8 mouse cellular contexts compared by ENCODE assay signal in the genomic region with DNA sequence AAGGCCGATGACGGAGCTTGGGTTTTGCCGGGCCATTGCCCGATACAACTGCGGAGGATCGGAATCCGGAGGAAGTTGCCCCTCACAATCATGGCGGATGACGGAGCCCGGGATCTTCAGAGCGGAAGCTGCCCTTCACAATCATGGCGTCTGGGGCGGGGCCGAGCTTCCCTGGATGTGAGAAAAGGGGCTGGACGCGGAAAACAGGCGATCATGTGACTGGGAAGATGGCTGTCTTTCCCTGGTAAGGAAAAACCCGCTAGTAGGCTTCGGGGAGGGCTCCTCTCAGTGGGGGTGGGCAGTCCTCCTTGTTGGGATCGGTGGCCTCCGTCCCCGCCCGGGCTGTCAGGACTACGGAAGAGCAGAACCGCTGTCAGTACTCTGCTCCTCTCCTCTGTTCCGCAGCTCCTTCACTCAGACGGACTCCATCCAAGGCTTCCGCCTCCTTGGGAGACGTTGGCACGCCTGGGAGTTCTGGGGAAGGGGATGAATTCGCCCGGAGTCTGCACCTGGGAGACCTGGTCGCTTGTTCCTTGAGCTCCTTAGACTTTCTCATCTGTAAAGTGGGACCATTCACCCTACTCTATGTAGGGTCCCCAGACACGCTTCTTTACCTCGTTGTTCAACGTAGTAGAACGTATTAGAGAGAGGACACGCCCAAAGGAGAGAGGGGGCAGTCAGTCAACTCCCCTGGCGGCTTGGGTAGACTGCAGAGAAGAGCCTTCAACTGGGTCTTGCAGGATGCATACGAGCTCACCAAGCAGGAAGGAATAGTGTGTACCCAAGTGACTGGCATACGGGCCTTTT. TPM values are rescaled to one million over a fixed set of nuclear protein-coding genes. Genes with fewer than 3 reads are reported as not detected.
A peak's percentile ranks its signal among the peaks of the same experiment; 100 is the strongest.
DNase-seq lines count a peak whose midpoint lies in the region; ATAC-seq and TF ChIP-seq lines count a peak whose summit lies in the region.

No protein-coding gene starts in this region.

- 3% methylated on average over 41 of the region's 41 CpGs for WGBS in forebrain, embryonic 16.5 days
- WGBS in lung, embryonic 14.5 days = 2% methylated on average over 41 of the region's 41 CpGs
- 2% methylated on average over 41 of the region's 41 CpGs for WGBS in olfactory bulb, adult 2 months
- WGBS in thymus, adult 2 months = 3% methylated on average over 41 of the region's 41 CpGs

- DNase-seq in G1E (ENCODE audit: low spot score) = peak; percentile 78
- peak; percentile 95 to 98 for DNase-seq in cerebellum, adult 18-20 months
- peak; percentile 94 to 96 for DNase-seq in heart, postnatal 36 days
- peak; percentile 96 to 97 for DNase-seq in layer of hippocampus, adult 2 months (ENCODE audit: low spot score in 2 of 2)
- peak; percentile 99 for DNase-seq in lung, embryonic 14.5 days
- DNase-seq in thymus, adult 2 months = peak; percentile 93

- peak; percentile 94 for ATAC-seq in G1E (ENCODE audit: extremely low read depth, insufficient number of reproducible peaks, low FRiP score, poor library complexity, severe bottlenecking)
- ATAC-seq in forebrain, embryonic 16.5 days = peak; percentile 97
- ATAC-seq in lung, embryonic 14.5 days (ENCODE audit: insufficient read depth) = peak; percentile 96

- H3K9me3 ChIP-seq in G1E (replicated peaks) = no peaks in the 10 kb centered on the region
- H3K9me3 ChIP-seq in forebrain, embryonic 16.5 days (ENCODE audit: control insufficient read depth, low read length) = no peaks in the 10 kb centered on the region
- H3K9me3 ChIP-seq in lung, embryonic 14.5 days (ENCODE audit: low read depth, low read length) = no peaks in the 10 kb centered on the region

- peak overlapping the region; percentile 83 for H3K4me3 ChIP-seq in G1E (ENCODE audit: low read depth, low read length)
- H3K4me3 ChIP-seq in forebrain, embryonic 16.5 days (replicated peaks; ENCODE audit: low read length) = peak overlapping the region; percentile 83
- H3K4me3 ChIP-seq in layer of hippocampus, adult 2 months = peak overlapping the region; percentile 86
- peak overlapping the region; percentile 72 for H3K4me3 ChIP-seq in lung, embryonic 14.5 days (ENCODE audit: low read depth, low read length)
- H3K4me3 ChIP-seq in olfactory bulb, adult 2 months (ENCODE audit: insufficient read depth, low read depth, low read length) = peak overlapping the region; percentile 75
- H3K4me3 ChIP-seq in thymus, adult 2 months (ENCODE audit: control insufficient read depth, insufficient read depth, low read length) = peak overlapping the region; percentile 96

- H3K27ac ChIP-seq in forebrain, embryonic 16.5 days (ENCODE audit: low read length) = peak overlapping the region; percentile 91
- peak overlapping the region; percentile 95 for H3K27ac ChIP-seq in layer of hippocampus, adult 2 months
- 0 out of 2 replicates have a peak overlapping the region, but pooled peaks have one; percentile 30 for H3K27ac ChIP-seq in lung, embryonic 14.5 days (ENCODE audit: low read depth)
- peak overlapping the region; percentile 96 for H3K27ac ChIP-seq in olfactory bulb, adult 2 months (ENCODE audit: insufficient read depth, low read depth, low read length)
- H3K27ac ChIP-seq in thymus, adult 2 months (ENCODE audit: control insufficient read depth, insufficient read depth, low read length) = peak overlapping the region; percentile 30

- peaks cover 43% of the 10 kb centered on the region for H3K36me3 ChIP-seq in G1E (replicated peaks)
- peaks cover 7% of the 10 kb centered on the region for H3K36me3 ChIP-seq in forebrain, embryonic 16.5 days (ENCODE audit: control insufficient read depth, insufficient read depth)
- peaks cover 17% of the 10 kb centered on the region; the same call in 1 of the 2 replicates for H3K36me3 ChIP-seq in lung, embryonic 14.5 days (ENCODE audit: insufficient read depth)
- no peaks in the 10 kb centered on the region for H3K36me3 ChIP-seq in thymus, adult 2 months (ENCODE audit: control insufficient read depth, insufficient read depth, low read length)

- no peak for TF ChIP-seq CTCF in G1E (IDR thresholded peaks at IDR 0.05; ENCODE audit: low read depth, low read length)
- TF ChIP-seq CTCF in layer of hippocampus, adult 2 months (conservative IDR thresholded peaks at IDR 0.05) = no peak
- TF ChIP-seq CTCF in lung, embryonic 14.5 days (IDR thresholded peaks at IDR 0.05; ENCODE audit: low read depth) = no peak
- no peak for TF ChIP-seq CTCF in olfactory bulb, adult 2 months (IDR thresholded peaks at IDR 0.05; ENCODE audit: insufficient read depth, low read depth, low read length)
- TF ChIP-seq CTCF in thymus, adult 2 months (IDR thresholded peaks at IDR 0.05; ENCODE audit: borderline replicate concordance, control insufficient read depth, extremely low read depth, insufficient read depth, low read length, poor library complexity) = 0 out of 2 replicates have a peak, but pooled peaks have one; percentile 30

- intact Hi-C loops in heart, postnatal 36 days (cut with DNase I) = loop anchor here (1.0 kb wide), 1 partner anchor 256 kb away; no protein-coding TSS in a partner anchor

- peak overlapping the region; percentile 87 for H3K9ac ChIP-seq in forebrain, embryonic 16.5 days (replicated peaks; ENCODE audit: low read depth, low read length)
- H3K9ac ChIP-seq in lung, embryonic 14.5 days = peak overlapping the region; percentile 60

- peaks cover 27% of the 10 kb centered on the region for H3K4me1 ChIP-seq in G1E (ENCODE audit: insufficient read depth, low read depth, low read length)
- H3K4me1 ChIP-seq in forebrain, embryonic 16.5 days (replicated peaks; ENCODE audit: control insufficient read depth, insufficient read depth, low read length) = peaks cover 14% of the 10 kb centered on the region
- H3K4me1 ChIP-seq in lung, embryonic 14.5 days (ENCODE audit: insufficient read depth) = no peaks in the 10 kb centered on the region
- peaks cover 17% of the 10 kb centered on the region for H3K4me1 ChIP-seq in olfactory bulb, adult 2 months (ENCODE audit: control insufficient read depth, insufficient read depth, low read length)
- H3K4me1 ChIP-seq in thymus, adult 2 months (replicated peaks; ENCODE audit: control insufficient read depth, insufficient read depth, low read length) = peaks cover 14% of the 10 kb centered on the region

- peak overlapping the region; percentile 87 for H3K4me2 ChIP-seq in forebrain, embryonic 16.5 days (ENCODE audit: low read length)
- peak overlapping the region; percentile 85 for H3K4me2 ChIP-seq in lung, embryonic 14.5 days

- TF ChIP-seq POLR2A in olfactory bulb, adult 2 months (IDR thresholded peaks at IDR 0.05; ENCODE audit: insufficient read depth, low read depth, low read length) = peak; percentile 61
- TF ChIP-seq POLR2A in thymus, adult 2 months (IDR thresholded peaks at IDR 0.05; ENCODE audit: control insufficient read depth, extremely low read depth, insufficient read depth, low read length, poor library complexity) = peak; percentile 43; the same call in 1 of the 2 replicates

- H3K27me3 ChIP-seq in G1E (ENCODE audit: insufficient read depth, low read length) = no peaks in the 10 kb centered on the region
- H3K27me3 ChIP-seq in forebrain, embryonic 16.5 days (replicated peaks; ENCODE audit: control insufficient read depth, insufficient read depth, low read length) = no peaks in the 10 kb centered on the region
- H3K27me3 ChIP-seq in lung, embryonic 14.5 days (ENCODE audit: insufficient read depth, low read length) = no peaks in the 10 kb centered on the region
- no peaks in the 10 kb centered on the region for H3K27me3 ChIP-seq in thymus, adult 2 months (ENCODE audit: control insufficient read depth, insufficient read depth, low read length)

RNA-seq across cellular contexts. Expression of gene Vps35l, which starts 0.7 kb away (rescaled TPM):
- total RNA-seq in G1E (2014; fragmentation: Nextera tagmentation) (47.6 and 76.5 TPM in 2 replicates), G1E (2017) (75.6 and 77.1 TPM in 2 replicates)
- 10.4 and 30.1 TPM in 2 replicates for polyA plus RNA-seq in G1E (2012)
- 103 and 109 TPM in 2 replicates for polyA plus RNA-seq in forebrain, embryonic 16.5 days (2015; fragmentation: Nextera tagmentation; extraction: Ambion mirVana)
- total RNA-seq in heart, postnatal 36 days (2021) = 10 to 100 TPM; 21.7 to 25.5 TPM
- 10 to 100 TPM; 58.5 to 65.1 TPM for total RNA-seq in layer of hippocampus, adult 2 months (2021)
- polyA plus RNA-seq in lung, embryonic 14.5 days (2014; fragmentation: Nextera tagmentation; extraction: Ambion mirVana) = 63.4 and 66.3 TPM in 2 replicates
- not detected in 2 replicates for polyA plus RNA-seq in olfactory bulb, adult 2 months (2012; ENCODE audit: insufficient read depth, insufficient read length, low replicate concordance, missing spikeins)
- 56.2 and 61.1 TPM in 2 replicates for polyA plus RNA-seq in thymus, adult 2 months (2012; rRNA removed)

RNA-seq across cellular contexts. Expression of gene Ccp110, which starts 28.4 kb away (rescaled TPM):
- total RNA-seq in G1E (2014; fragmentation: Nextera tagmentation) = 22.7 and 23.7 TPM in 2 replicates
- total RNA-seq in G1E (2017) = 19.4 and 25.5 TPM in 2 replicates
- 0.91 and 0.99 TPM in 2 replicates for polyA plus RNA-seq in G1E (2012)
- 40.0 and 42.4 TPM in 2 replicates for polyA plus RNA-seq in forebrain, embryonic 16.5 days (2015; fragmentation: Nextera tagmentation; extraction: Ambion mirVana)
- total RNA-seq in heart, postnatal 36 days (2021) = 1 to 10 TPM; 2.3 to 3.3 TPM
- total RNA-seq in layer of hippocampus, adult 2 months (2021) = 10 to 100 TPM; 41.5 to 50.3 TPM
- polyA plus RNA-seq in lung, embryonic 14.5 days (2014; fragmentation: Nextera tagmentation; extraction: Ambion mirVana) = 12.0 and 13.5 TPM in 2 replicates
- polyA plus RNA-seq in olfactory bulb, adult 2 months (2012; ENCODE audit: insufficient read depth, insufficient read length, low replicate concordance, missing spikeins) = not detected in 2 replicates
- 7.3 and 8.7 TPM in 2 replicates for polyA plus RNA-seq in thymus, adult 2 months (2012; rRNA removed)

RNA-seq across cellular contexts. Expression of gene Gde1, which starts 35.2 kb away (rescaled TPM):
- total RNA-seq in G1E (2014; fragmentation: Nextera tagmentation) (31.2 and 51.1 TPM in 2 replicates), G1E (2017) (42.0 and 43.1 TPM in 2 replicates)
- polyA plus RNA-seq in G1E (2012) = 19.8 and 23.1 TPM in 2 replicates
- polyA plus RNA-seq in forebrain, embryonic 16.5 days (2015; fragmentation: Nextera tagmentation; extraction: Ambion mirVana) = 166 and 174 TPM in 2 replicates
- total RNA-seq in heart, postnatal 36 days (2021) = 10 to 100 TPM; 30.6 to 32.5 TPM
- total RNA-seq in layer of hippocampus, adult 2 months (2021) = 100 to 1,000 TPM; 204 to 214 TPM
- polyA plus RNA-seq in lung, embryonic 14.5 days (2014; fragmentation: Nextera tagmentation; extraction: Ambion mirVana) = 102 and 106 TPM in 2 replicates
- polyA plus RNA-seq in olfactory bulb, adult 2 months (2012; ENCODE audit: insufficient read depth, insufficient read length, low replicate concordance, missing spikeins) = not detected in 2 replicates
- 161 and 163 TPM in 2 replicates for polyA plus RNA-seq in thymus, adult 2 months (2012; rRNA removed)

Comparison
In these comparisons a context has a peak if more than half of its experiments do, and no peak if none do; other contexts are left out.
1. Peak in every context shown above with its lines: DNase-seq, ATAC-seq, H3K4me3 ChIP-seq and H3K27ac ChIP-seq.
2. H3K27ac ChIP-seq: peak in every context shown above with its lines; median percentile 96 in olfactory bulb, adult 2 months; 95 in layer of hippocampus, adult 2 months; 91 in forebrain, embryonic 16.5 days; 30 in lung, embryonic 14.5 days; 30 in thymus, adult 2 months.